Mouse (Mus musculus) myocyte (in vitro differentiated cells): ENCODE measurements around the gene Zfp365.

ENCODE experiments used
- CEBPB ChIP-seq: IDR thresholded peaks from 2 replicates; pipeline ENCODE4 v1.6.1; 2011; ENCODE audit warnings: mild to moderate bottlenecking, moderate library complexity; ENCODE audit not compliant: poor library complexity, insufficient read depth, severe bottlenecking
- E2F4 ChIP-seq: IDR thresholded peaks from one replicate; pipeline ENCODE4 v1.6.1; 2011; ENCODE audit warnings: mild to moderate bottlenecking, control low read depth, moderate library complexity; ENCODE audit not compliant: insufficient read depth
- MAX ChIP-seq: IDR thresholded peaks from one replicate; pipeline ENCODE4 v1.6.1; 2011; ENCODE audit warnings: low read depth, mild to moderate bottlenecking, control low read depth
- MYOD1 ChIP-seq, 3 experiments: IDR thresholded peaks; one replicate each; pipeline ENCODE4 v1.6.1; 2011; ENCODE audit warnings: control low read depth in 2 of 3, low read depth in 2 of 3, mild to moderate bottlenecking in 2 of 3, moderate library complexity in 1 of 3; ENCODE audit not compliant: insufficient read length in 2 of 3, control insufficient read depth in 1 of 3
- MYOG ChIP-seq, 3 experiments: IDR thresholded peaks; one replicate each; pipeline ENCODE4 v1.6.1; 2011; ENCODE audit warnings: control low read depth in 2 of 3, low read depth in 2 of 3, mild to moderate bottlenecking in 2 of 3; ENCODE audit not compliant: insufficient read length in 2 of 3, control insufficient read depth in 1 of 3, insufficient read depth in 1 of 3
- POLR2A ChIP-seq: IDR thresholded peaks from one replicate; pipeline ENCODE4 v1.6.1; 2011; ENCODE audit warnings: low read depth, mild to moderate bottlenecking, control low read depth, moderate library complexity; ENCODE audit not compliant: insufficient read length
- POLR2AphosphoS2 ChIP-seq: IDR thresholded peaks from one replicate; pipeline ENCODE4 v1.6.1; 2011; ENCODE audit warnings: low read depth, control low read depth; ENCODE audit not compliant: insufficient read length
- REST ChIP-seq: IDR thresholded peaks from one replicate; pipeline ENCODE4 v1.6.1; 2011; ENCODE audit warnings: mild to moderate bottlenecking, control low read depth, moderate library complexity; ENCODE audit not compliant: insufficient read depth, insufficient read length
- SRF ChIP-seq: IDR thresholded peaks from one replicate; pipeline ENCODE4 v1.6.1; 2011; ENCODE audit warnings: low read depth; ENCODE audit not compliant: control insufficient read depth, insufficient read length
- TCF12 ChIP-seq: IDR thresholded peaks from one replicate; pipeline ENCODE4 v1.6.1; 2011; ENCODE audit warnings: mild to moderate bottlenecking, control low read depth; ENCODE audit not compliant: poor library complexity, insufficient read depth, severe bottlenecking
- TCF3 ChIP-seq: IDR thresholded peaks from one replicate; pipeline ENCODE4 v1.6.1; 2011; ENCODE audit warnings: low read depth, control low read depth; ENCODE audit not compliant: insufficient read length
- USF1 ChIP-seq: IDR thresholded peaks from one replicate; pipeline ENCODE4 v1.6.1; 2011; ENCODE audit warnings: low read depth, mild to moderate bottlenecking, control low read depth, moderate library complexity

- no peak for TF ChIP-seq CEBPB
- no peak for TF ChIP-seq POLR2AphosphoS2
- no peak for TF ChIP-seq POLR2A
- no peak for TF ChIP-seq TCF12
- TF ChIP-seq MYOD1 (IDR thresholded peaks at IDR 0.05; ENCODE audit: control insufficient read depth in 1 of 3, insufficient read length in 2 of 3, low read depth in 2 of 3) = no peak
- no peak for TF ChIP-seq TCF3
- TF ChIP-seq MAX = no peak
- TF ChIP-seq USF1 = no peak
- no peak for TF ChIP-seq E2F4
- TF ChIP-seq SRF = no peak
- no peak for TF ChIP-seq MYOG (IDR thresholded peaks at IDR 0.05; ENCODE audit: control insufficient read depth in 1 of 3, insufficient read depth in 1 of 3, insufficient read length in 2 of 3, low read depth in 2 of 3)
- no peak for TF ChIP-seq REST
Measured at GRCm38 (mm10) chr10:67931328-67931727, 18.9 kb upstream of the Zfp365 start.
